Mouse (Mus musculus) hindbrain, embryonic 13.5 days (tissue): ENCODE data around the gene Myh11. TPM values are rescaled to one million over a fixed set of nuclear protein-coding genes. Genes with fewer than 3 reads are reported as not detected.
A peak's percentile ranks its signal among the peaks of the same experiment; 100 is the strongest.

ENCODE experiments used
- ATAC-seq: fragments of 200-750 bp; cut with Nextera tagmentation; 2 replicates; pipeline ENCODE4 v1.8.0; 2017; ENCODE audit warnings: moderate TSS enrichment; ENCODE audit not compliant: low FRiP score
- H3K27ac ChIP-seq: fragments of 300-500 bp; sonication (generic); 2 replicates; pipeline ENCODE4 v1.5.1; 2015; ENCODE audit warnings: inconsistent platforms, mild to moderate bottlenecking, moderate library complexity
- H3K27me3 ChIP-seq: fragments of 300-500 bp; sonication (generic); 2 replicates; pipeline ENCODE4 v1.6.1; 2015; ENCODE audit warnings: mild to moderate bottlenecking, inconsistent platforms
- H3K36me3 ChIP-seq: fragments of 300-500 bp; sonication (generic); 2 replicates; pipeline ENCODE4 v1.6.1; 2015; ENCODE audit warnings: mild to moderate bottlenecking, inconsistent platforms
- H3K4me1 ChIP-seq: fragments of 300-500 bp; sonication (generic); replicated peaks from 2 replicates; pipeline ENCODE4 v1.6.1; 2015; ENCODE audit warnings: inconsistent platforms
- H3K4me2 ChIP-seq: fragments of 300-500 bp; sonication (generic); 2 replicates; pipeline ENCODE4 v1.6.1; 2015; ENCODE audit warnings: inconsistent platforms, mild to moderate bottlenecking, moderate library complexity
- H3K4me3 ChIP-seq: fragments of 300-500 bp; sonication (generic); 2 replicates; pipeline ENCODE4 v1.5.1; 2015; ENCODE audit warnings: mild to moderate bottlenecking, inconsistent platforms
- H3K9ac ChIP-seq: fragments of 300-500 bp; sonication (generic); 2 replicates; pipeline ENCODE4 v1.6.1; 2015; ENCODE audit warnings: mild to moderate bottlenecking, inconsistent platforms
- H3K9me3 ChIP-seq: fragments of 300-500 bp; sonication (generic); 2 replicates; pipeline ENCODE4 v1.6.1; 2016; ENCODE audit warnings: inconsistent platforms
- WGBS: fragments of 180-500 bp; shearing (Covaris S2); methylation state at CpG from one replicate; pipeline ENCODE4 v1.1.7; 2015; 5-methylcytosine and 5-hydroxymethylcytosine counted together
- polyA plus RNA-seq: library from polyadenylated mRNA; unstranded; fragments of >200 nt; fragmentation: Nextera tagmentation; extraction: Ambion mirVana; gene quantifications from 2 replicates; pipeline ENCODE4 v1.2.1, GENCODE M21; 2015

Gene Myh11
- 0.53 and 0.84 TPM in 2 replicates for polyA plus RNA-seq

DNA sequence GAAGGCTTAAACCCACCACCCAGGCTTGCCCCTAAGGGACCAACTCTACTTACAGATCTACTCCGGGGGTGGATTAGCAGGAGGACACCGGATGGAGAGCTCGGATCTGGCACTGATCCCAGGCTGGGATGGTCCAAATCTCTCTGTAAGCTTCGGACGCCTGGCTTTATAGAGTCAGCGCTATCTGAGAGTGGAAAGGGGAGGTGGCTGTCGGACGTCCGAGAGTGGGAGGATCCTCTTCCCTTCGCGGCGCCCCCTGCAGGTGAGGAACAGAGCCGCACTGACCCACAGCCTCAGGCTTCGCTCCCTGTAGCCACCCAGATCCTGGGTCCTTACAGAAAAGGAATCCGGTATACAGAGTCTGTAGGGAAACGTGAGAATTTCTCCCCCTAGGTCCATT is at the start of gene Myh11:
TSS of gene Myh11 (minus strand) at position 150 of the 400 bp plus-strand sequence.
- peak within 1 kb of the TSS; percentile 55 for H3K4me2 ChIP-seq
- H3K9ac ChIP-seq = peak within 1 kb of the TSS; percentile 61
- WGBS = 4% methylated on average over 15 of the region's 16 CpGs
- peak within 1 kb of the TSS; percentile 30 for H3K4me3 ChIP-seq
- H3K4me1 ChIP-seq = peaks cover 15% of the 10 kb centered on the region
- no peak within 1 kb of the TSS for H3K27ac ChIP-seq
- no peaks in the 10 kb centered on the region for H3K9me3 ChIP-seq
- H3K36me3 ChIP-seq = no peaks in the 10 kb centered on the region
- peak; percentile 41 for ATAC-seq
- H3K27me3 ChIP-seq = peaks cover 21% of the 10 kb centered on the region

DNA sequence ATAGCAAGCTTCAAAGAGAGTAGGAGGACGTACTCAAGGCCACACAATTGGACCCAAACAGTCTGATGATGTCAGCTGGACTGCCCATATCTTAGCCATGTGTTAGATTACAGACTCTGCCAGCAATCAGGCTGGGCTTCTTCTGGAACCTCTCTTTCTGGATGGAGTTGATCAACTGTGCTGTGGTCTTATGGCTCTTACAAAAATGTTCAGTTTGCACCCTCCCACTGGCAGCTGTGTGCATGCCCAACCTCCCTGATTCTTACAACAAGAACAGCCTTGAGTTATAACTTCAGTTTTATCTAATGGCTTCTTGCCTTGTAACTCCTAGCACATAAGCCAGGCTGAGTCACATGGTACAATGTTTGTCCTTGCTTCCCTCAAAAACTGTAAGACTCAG is 37.0 kb upstream of the Myh11 start:
- Histone ChIP-seq H3K27me3 (no peaks in the 10 kb centered on the region), H3K9ac (no peak overlapping the region), H3K4me2 (no peak overlapping the region), H3K4me3 (no peak overlapping the region), H3K4me1 (no peaks in the 10 kb centered on the region), H3K9me3 (no peaks in the 10 kb centered on the region), H3K36me3 (no peaks in the 10 kb centered on the region), H3K27ac (no peak overlapping the region)
- 85% methylated on average over 1 of the region's 1 CpGs for WGBS
- ATAC-seq = no peak

DNA sequence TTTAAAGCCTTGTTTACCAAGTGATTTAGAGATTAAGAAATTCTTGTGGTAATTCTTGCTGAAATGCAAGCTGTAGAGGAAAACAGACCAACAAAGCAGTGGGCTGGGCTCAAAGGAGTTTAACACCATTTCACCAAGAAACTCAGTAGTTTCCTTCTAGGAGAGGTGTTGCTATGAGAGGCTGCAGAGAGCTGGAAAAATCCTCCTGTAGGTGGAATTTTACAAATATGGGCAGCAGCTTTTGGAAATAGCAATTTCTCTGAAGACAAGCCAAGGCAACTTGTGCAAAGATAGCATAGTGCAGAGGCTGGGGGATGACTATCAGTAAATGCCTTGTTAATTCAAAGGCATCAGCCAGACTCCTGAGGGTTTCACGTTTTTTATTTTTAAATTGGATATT is 29.3 kb upstream of the Myh11 start:
- no peak for ATAC-seq
- no peaks in the 10 kb centered on the region for H3K36me3 ChIP-seq
- no peak overlapping the region for H3K9ac ChIP-seq
- peaks cover 15% of the 10 kb centered on the region; the same call in 1 of the 2 replicates for H3K27me3 ChIP-seq
- peaks cover 14% of the 10 kb centered on the region for H3K4me1 ChIP-seq
- H3K4me2 ChIP-seq = no peak overlapping the region
- H3K4me3 ChIP-seq = no peak overlapping the region
- H3K27ac ChIP-seq = no peak overlapping the region
- 81% methylated on average over 1 of the region's 1 CpGs for WGBS
- H3K9me3 ChIP-seq = no peaks in the 10 kb centered on the region

DNA sequence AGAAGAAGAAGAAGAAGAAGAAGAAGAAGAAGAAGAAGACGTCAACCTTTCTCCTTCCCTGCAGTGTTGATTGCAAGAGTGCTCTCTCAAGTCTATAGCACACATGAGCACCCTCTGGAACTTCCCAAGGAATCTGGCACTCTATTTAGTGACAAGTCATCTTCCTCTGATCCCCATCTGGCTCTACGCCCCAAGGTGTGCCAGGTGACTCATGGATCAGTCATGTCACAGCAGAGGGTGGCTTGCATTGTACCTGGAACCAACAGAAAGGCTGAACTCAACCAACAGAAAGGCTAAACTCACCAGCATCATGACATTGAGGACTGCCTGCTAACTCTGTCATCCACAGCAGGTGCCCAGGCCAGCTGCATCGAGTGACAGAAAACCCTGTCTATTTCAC is 28.5 kb upstream of the Myh11 start:
- Histone ChIP-seq H3K4me2 (no peak overlapping the region), H3K9me3 (no peaks in the 10 kb centered on the region), H3K36me3 (no peaks in the 10 kb centered on the region), H3K27me3 (peaks cover 15% of the 10 kb centered on the region; the same call in 1 of the 2 replicates), H3K4me1 (peaks cover 19% of the 10 kb centered on the region), H3K27ac (no peak overlapping the region), H3K4me3 (no peak overlapping the region), H3K9ac (no peak overlapping the region)
- 87% methylated on average over 3 of the region's 3 CpGs for WGBS
- no peak for ATAC-seq

DNA sequence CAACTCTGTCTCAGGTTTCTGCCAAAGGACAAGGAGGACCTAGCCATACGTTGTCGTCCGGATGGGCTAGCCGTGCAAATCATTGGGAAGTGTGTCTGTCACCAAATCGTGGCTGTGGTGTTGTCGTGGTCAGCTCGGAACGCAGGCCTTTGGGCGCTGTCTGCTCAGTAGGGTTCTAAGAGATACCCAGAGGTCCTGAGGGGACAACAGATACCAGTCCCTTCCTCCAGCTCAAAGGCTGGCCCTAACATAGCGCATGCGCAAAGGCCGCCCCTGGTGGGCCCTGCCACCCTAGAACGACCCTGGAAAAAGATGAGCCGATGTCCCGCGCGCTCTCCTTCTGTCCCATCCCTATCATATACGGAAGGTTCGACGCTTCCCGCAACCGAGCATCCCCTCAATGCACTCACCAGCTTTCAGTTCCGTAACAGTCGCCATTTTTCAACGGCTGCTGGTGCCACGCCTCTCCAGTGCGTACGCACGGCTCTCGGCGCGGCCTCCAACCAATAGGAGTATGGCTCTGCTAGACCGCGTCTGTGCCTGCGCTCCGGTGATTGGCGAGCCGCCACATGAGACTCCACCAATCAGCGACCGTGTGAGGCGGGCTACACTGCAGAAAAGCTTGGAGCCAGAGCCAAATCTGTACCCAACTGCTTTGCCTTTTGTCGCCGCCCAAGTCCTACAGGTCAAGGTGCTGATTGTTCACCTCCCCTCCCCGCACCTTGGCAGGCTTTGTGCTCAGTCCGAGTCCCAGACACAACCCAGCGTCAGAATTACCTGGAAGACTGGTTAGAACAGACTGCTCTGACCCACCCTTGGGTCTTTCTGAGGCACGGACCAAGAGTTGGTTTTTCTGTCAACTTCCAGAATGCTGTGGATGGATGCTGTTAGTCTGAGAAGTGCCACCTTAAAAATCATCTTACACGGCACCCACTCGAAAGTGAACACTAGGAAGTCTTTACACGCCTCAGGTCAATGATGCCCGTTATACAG is 26.0 kb upstream of the Myh11 start, which contains the start of gene Fopnl:
TSS of gene Fopnl (minus strand) at position 522 of the 993 bp plus-strand sequence.
- Histone ChIP-seq H3K4me2 (peak within 1 kb of the TSS; percentile 63), H3K9ac (peak within 1 kb of the TSS; percentile 81), H3K27ac (peak within 1 kb of the TSS; percentile 90), H3K36me3 (peaks cover 16% of the 10 kb centered on the region), H3K9me3 (no peaks in the 10 kb centered on the region), H3K4me3 (peak within 1 kb of the TSS; percentile 65), H3K4me1 (peaks cover 24% of the 10 kb centered on the region), H3K27me3 (peaks cover 15% of the 10 kb centered on the region; the same call in 1 of the 2 replicates)
- WGBS = 4% methylated on average over 51 of the region's 51 CpGs
- peak; percentile 100 for ATAC-seq

DNA sequence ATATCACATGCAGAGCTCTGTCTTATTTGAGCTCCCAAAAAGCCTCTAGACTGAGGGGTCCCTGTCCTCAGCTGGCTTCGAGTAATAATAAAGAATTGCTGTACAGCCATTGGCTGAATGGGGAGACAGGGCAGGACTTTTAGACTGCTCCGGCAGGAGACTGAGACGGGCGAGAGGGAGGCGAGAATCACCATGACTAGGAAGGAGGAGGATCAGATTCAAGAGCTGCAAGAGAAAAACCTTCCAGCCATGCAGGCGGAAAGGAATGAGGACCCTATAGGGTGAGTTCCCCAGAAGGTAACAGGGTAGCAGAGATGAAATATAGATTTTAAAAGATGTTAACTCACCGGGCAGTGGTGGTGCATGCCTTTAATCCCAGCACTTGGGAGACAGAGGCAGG is 21.7 kb upstream of the Myh11 start:
- 91% methylated on average over 7 of the region's 7 CpGs for WGBS
- ATAC-seq = no peak
- Histone ChIP-seq H3K4me2 (no peak overlapping the region), H3K27me3 (no peaks in the 10 kb centered on the region), H3K9me3 (no peaks in the 10 kb centered on the region), H3K36me3 (peaks cover 51% of the 10 kb centered on the region), H3K9ac (no peak overlapping the region), H3K27ac (no peak overlapping the region), H3K4me1 (peaks cover 24% of the 10 kb centered on the region), H3K4me3 (no peak overlapping the region)

DNA sequence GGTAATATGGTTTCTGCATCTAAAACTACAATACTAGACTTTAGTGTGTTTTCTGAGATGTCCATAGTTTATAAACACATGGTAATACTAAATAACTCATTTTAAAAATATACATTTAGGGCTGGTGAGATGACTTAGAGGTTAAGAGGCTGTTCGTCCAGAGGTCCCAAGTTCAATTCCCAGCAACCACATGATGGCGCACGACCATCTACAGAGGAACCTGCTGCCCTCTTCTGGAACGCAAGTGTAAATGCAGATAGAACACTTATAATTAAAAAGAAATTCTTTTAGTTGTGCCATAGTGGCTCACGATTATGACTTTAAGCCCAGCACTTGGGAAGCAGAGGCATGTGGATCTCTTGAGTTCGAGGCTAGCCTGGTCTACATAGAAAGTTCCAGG is 20.2 kb upstream of the Myh11 start:
- peaks cover 18% of the 10 kb centered on the region for H3K4me1 ChIP-seq
- H3K27me3 ChIP-seq = no peaks in the 10 kb centered on the region
- no peak overlapping the region for H3K27ac ChIP-seq
- no peak overlapping the region for H3K4me2 ChIP-seq
- no peak for ATAC-seq
- peaks cover 66% of the 10 kb centered on the region for H3K36me3 ChIP-seq
- no peak overlapping the region for H3K4me3 ChIP-seq
- H3K9ac ChIP-seq = no peak overlapping the region
- 50% methylated on average over 6 of the region's 6 CpGs for WGBS
- no peaks in the 10 kb centered on the region for H3K9me3 ChIP-seq

DNA sequence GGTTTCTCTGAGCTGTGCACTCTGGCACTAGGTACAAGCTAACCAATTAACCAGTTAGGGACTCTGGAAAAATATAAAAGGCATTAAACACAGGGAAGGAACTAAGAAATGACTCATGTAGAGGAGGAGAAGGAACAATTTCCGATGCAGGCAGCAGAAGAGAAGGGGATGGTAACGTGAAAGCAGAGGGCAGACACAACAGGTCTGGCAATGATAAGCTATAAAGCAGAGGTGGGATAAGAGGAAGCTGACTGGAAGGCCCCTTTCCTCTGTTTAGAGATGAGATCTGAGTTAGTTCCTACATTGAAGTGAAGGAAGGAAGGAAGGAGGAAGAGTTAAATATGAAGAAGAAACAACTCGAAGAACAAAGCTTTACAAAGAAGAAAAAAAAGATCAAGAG is 18.7 kb upstream of the Myh11 start:
- no peak for ATAC-seq
- Histone ChIP-seq H3K27ac (no peak overlapping the region), H3K4me2 (no peak overlapping the region), H3K4me1 (peaks cover 6% of the 10 kb centered on the region), H3K27me3 (no peaks in the 10 kb centered on the region), H3K9ac (no peak overlapping the region), H3K36me3 (peaks cover 74% of the 10 kb centered on the region), H3K9me3 (no peaks in the 10 kb centered on the region), H3K4me3 (no peak overlapping the region)
- WGBS = 90% methylated on average over 3 of the region's 3 CpGs

DNA sequence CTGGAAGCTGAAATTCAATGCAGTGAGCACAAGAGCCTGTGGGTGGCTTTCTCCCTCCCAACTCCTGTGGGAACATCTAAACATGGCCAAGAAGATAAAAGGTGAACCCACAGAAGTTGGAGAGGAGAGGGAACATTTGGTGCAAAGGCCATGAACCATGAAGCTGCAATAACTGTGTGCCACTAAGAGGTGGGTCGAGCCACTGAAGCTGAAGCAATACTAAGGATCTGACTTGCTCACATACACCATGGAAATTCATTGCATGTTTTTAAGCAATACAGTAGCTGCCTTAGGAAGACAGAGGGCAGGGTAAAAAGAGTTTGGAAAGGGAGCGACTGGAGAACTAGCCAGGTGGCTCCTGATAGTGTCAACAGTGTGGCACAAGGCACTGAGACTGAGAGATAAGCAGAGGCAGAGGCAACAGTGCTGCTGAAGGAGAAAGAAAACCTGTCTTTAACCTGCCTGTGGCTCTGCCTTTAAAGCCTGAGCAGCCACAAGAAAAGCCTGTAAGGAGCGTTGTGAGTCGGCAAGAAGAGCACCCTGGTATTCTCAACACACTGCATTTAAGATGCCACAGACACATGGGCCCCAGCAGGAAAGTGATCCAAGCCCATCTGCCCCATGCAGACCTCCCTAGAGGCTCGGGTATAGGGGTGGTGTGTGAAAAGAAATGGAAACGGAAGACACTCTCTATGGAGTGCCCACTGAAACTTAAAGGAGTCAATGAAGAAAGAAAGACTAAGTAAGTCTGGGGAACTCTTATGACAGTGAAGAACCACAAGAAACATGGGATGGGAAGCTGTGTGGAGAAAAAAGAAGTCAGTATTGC is 17.3 kb upstream of the Myh11 start:
- Histone ChIP-seq H3K4me1 (no peaks in the 10 kb centered on the region), H3K9ac (no peak overlapping the region), H3K9me3 (no peaks in the 10 kb centered on the region), H3K27me3 (no peaks in the 10 kb centered on the region), H3K36me3 (peaks cover 80% of the 10 kb centered on the region), H3K27ac (no peak overlapping the region), H3K4me3 (no peak overlapping the region), H3K4me2 (no peak overlapping the region)
- WGBS = 90% methylated on average over 6 of the region's 6 CpGs
- ATAC-seq = no peak

DNA sequence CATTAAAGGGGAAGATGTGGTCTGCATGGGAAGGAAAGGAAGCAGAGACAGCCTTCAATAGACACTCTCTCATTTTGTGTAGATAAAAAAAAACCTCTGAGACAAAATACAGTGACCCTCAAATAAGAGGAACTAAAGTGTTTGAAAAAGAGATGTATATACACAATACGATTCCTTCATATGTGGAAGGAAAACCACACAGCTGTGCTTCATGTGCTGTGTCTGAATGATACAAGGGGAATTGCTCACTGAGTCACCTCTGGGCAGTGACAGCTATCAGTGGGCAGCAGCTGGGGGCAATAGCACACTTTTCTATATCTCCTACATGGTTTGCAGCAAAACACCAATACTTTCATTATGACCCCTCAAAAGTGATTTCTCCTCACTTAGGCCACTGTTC is 16.2 kb upstream of the Myh11 start:
- Histone ChIP-seq H3K9ac (no peak overlapping the region), H3K4me2 (no peak overlapping the region), H3K4me3 (no peak overlapping the region), H3K36me3 (peaks cover 77% of the 10 kb centered on the region), H3K4me1 (no peaks in the 10 kb centered on the region), H3K27me3 (no peaks in the 10 kb centered on the region), H3K9me3 (no peaks in the 10 kb centered on the region), H3K27ac (no peak overlapping the region)
- 100% methylated on average over 1 of the region's 1 CpGs for WGBS
- ATAC-seq = no peak

DNA sequence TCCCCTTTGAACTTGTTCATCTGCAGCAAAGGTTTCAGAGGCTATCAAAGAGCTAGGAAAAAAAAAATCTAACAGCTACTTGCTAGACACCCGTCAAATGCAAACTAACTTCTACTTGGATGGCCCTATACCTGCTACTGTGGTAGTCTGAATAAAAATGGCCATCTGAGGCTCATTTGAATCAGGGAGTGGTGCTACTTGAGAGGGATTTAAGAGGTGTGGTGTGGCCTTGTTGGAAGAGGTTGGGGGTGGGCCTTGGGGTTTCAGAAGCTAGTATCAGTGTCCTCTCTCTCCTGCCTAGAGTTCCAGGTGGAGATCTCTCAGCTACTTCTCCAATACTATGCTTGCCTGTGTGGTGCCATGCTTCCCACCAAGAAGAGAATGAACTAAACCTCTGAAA is 15.3 kb upstream of the Myh11 start:
- Histone ChIP-seq H3K27ac (no peak overlapping the region), H3K9ac (no peak overlapping the region), H3K27me3 (no peaks in the 10 kb centered on the region), H3K4me2 (no peak overlapping the region), H3K36me3 (peaks cover 77% of the 10 kb centered on the region), H3K9me3 (no peaks in the 10 kb centered on the region), H3K4me3 (no peak overlapping the region), H3K4me1 (no peaks in the 10 kb centered on the region)
- ATAC-seq = no peak
- WGBS = 87% methylated on average over 1 of the region's 1 CpGs

DNA sequence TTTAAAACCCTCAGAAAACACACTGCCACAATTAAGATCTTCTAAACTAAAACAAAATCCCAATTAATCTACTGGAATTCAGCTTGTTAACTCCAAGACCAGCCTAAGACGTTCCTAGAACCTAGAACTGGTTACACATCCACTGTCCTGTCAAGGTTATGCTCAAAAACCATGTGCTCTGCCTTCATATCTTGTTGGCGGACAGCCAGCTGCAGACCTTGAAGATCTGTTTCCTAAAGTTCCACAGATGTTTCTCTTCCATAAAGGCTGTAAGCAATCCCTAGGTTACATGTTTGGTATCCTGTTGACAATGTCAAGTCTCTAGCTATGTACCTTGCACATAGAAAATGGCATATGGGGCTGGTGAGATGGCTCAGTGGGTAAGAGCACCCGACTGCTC is 13.6 kb upstream of the Myh11 start:
- no peak overlapping the region for H3K4me3 ChIP-seq
- ATAC-seq = no peak
- H3K9me3 ChIP-seq = no peaks in the 10 kb centered on the region
- peaks cover 80% of the 10 kb centered on the region for H3K36me3 ChIP-seq
- H3K27me3 ChIP-seq = no peaks in the 10 kb centered on the region
- H3K4me1 ChIP-seq = no peaks in the 10 kb centered on the region
- H3K27ac ChIP-seq = no peak overlapping the region
- H3K9ac ChIP-seq = no peak overlapping the region
- H3K4me2 ChIP-seq = no peak overlapping the region
- WGBS = 95% methylated on average over 3 of the region's 3 CpGs
